Mouse (Mus musculus): ENCODE data around the gene Cd300ld5. TPM values are rescaled to one million over a fixed set of nuclear protein-coding genes. Genes with fewer than 3 reads are reported as not detected.
"Not testable (repeated sequence)": the region's sequence is repeated elsewhere in the genome, so short reads cannot be mapped to it uniquely, and the experiment has no call there.

The Cd300ld5 gene
- total RNA-seq, 2 experiments from 2014 or later: 3.9 to 5.0 TPM

DNA sequence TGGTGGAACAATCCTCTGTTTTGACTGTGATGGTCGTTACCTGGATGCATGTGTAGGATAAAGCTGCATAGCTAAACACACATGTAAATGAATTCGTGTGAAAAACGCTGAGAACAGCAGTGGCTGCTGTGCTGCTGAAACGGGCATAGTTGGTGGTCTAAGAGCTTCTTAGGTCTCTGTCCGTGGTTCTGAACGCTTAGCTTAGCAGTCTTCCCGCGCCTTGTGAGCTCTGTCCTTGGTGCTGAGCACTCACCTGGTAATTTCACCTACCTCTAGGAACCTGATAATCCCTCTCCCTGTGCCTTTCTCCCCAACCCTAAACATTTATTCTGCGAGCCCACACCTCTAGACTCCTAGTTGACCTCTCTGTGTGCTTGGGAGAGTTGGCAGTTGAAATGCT is 14.6 kb upstream of the Cd300ld5 start:
- intact Hi-C loops (cut with DNase I): loop anchor here (10.0 kb wide), 1 partner anchor 247 kb away; no protein-coding TSS in a partner anchor

DNA sequence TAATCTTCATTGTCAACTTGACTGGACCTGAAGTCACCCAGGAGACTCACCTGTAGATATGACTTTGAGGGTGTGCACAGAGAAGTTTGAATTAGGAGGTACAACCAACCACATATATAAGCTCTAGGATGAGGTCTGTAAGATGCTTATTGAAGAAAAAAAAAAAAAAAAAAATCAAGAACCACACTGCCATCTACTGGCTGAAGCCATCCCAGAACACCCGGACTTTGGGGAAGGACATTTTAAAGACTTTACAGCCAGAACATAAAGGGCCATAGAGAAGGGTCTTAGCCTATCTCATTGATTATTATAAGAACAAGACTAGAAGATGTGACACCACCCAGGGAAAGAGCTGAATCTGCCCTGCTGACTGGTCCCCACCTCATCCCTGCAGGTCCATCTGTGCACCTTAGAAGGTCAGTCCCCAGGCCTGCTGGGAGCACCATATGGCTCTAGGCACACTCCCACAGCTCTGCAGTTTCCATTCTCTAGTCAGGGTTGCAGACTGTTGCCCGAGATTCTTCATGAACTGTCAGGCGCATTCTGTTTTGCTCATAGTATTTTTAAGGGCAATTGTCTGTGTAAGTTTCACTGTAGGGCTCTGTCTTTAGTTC is 11.8 kb upstream of the Cd300ld5 start:
- intact Hi-C loops (cut with DNase I): no loop called here
- no peak for DNase-seq

More for the DNA sequence above, 14.6 kb upstream of the Cd300ld5 start:
- DNase-seq: peak; percentile 59 to 73

DNA sequence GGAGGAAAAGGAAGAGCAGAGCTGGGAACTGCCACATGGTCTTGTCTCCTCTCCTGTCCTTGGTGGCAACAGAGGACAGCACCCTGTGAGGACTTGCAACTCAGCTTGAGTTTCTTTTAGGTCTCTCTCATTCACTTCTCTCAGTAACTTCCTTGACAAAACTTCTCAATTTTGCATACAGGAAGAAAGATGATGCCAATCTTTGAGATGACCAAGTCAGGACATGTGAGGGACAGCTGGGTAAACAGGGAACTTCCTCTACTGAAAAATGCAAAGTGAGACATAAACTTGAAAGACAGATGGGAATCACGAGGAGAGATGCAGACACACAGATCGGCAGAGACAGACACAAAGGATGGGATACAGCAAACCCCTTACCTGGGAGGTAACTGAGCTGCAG is 10.7 kb upstream of the Cd300ld5 start, which contains the start of gene Cd300ld3:
Cd300ld3 (minus strand) TSS at position 151 of the 400 bp plus-strand sequence.
- DNase-seq: no peak
- intact Hi-C loops (cut with DNase I): no loop called here

GRCm38 (mm10) chr11:115026912-115027311 is 10.7 kb downstream of the Cd300ld5 start, which contains the start of gene Cd300ld4:
Gene Cd300ld4, minus strand, starts transcription at chr11:115027012.
- intact Hi-C loops (cut with DNase I); DNase-seq: not testable (repeated sequence)

DNA sequence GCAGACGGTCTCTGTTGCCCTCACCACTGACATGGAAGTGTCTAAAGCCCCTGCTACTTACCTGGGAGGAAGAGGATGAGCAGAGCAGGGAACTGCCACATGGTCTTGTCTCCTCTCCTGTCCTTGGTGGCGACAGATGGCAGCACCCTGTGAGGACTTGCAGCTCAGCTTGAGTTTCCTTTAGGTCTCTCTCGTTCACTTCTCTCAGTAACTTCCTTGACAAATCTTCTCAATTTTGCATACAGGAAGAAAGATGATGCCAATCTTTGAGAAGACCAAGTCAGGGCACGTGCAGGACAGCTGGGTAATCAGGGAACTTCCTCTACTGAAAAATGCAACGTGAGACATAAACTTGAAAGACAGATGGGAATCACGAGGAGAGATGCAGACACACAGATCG is 21.5 kb downstream of the Cd300ld5 start, which contains the start of gene Cd300ld2:
Cd300ld2 (minus strand) TSS at position 101 of the 400 bp plus-strand sequence.
- intact Hi-C loops (cut with DNase I); DNase-seq: not testable (repeated sequence)

DNA sequence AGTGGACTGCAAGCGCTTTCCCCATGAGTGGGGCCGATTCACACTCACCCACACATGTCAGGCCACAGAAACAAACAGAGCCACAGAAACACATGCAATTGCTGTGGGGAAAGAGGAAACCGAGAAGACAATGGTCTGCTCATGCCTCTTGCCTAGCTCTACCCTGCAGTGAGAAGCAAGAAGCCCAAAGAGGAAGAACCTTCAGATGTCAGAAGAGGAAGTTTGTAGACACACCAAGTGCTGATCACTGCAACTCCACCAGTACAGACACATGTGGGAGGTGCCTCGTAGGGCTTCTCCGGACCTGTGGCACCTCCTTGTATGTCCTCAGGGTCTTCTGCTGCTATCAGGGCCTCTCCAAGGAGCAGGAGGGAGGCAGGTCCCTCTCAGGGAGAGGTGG is 33.5 kb downstream of the Cd300ld5 start:
- intact Hi-C loops (cut with DNase I): no loop called here
- no peak for DNase-seq

DNA sequence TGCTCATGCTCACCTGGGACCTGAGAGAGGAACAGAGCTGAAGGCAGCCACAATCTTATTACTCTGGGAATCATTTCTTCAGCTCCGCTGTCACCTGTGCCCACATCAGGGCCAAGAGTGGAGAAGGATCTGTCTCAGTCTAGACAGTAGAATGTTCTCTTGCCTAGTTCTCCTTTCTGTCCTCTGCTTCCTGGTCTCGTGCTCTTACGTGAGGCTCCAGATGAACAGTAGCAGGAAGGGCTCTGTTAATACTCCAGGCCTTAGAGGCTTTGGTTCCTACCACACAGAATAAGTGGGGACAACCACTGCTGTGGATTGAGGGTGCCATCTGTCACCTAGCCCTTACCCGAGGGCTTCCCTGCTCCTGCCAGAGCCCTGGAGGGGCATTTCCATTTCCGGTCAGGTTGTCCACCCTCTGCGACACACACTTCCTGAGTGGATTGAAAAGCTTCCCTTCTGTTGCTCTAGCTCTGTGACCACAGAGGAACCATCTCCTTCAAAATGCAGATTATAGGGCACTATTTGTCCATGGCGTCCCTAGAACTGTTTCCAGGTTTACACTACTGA is 36.0 kb downstream of the Cd300ld5 start, which contains the start of gene Cd300c2:
Cd300c2 (minus strand) TSS at position 407 of the 567 bp plus-strand sequence.
- no peak for DNase-seq
- intact Hi-C loops (cut with DNase I): no loop called here

- intact Hi-C loops (cut with DNase I): no loop called here
- DNase-seq: no peak
These were observed 47.8 kb downstream of the Cd300ld5 start, which contains the start of gene Cd300ld for GRCm38 (mm10) chr11:114989793-114990192. Gene Cd300ld, minus strand, starts transcription at chr11:114989922.

GRCm38 (mm10) chr11:114981866-114982265 is 55.7 kb downstream of the Cd300ld5 start:
- intact Hi-C loops (cut with DNase I): no loop called here
- peak in 1 of 2 experiments; percentile 9 for DNase-seq

Other genes starting within 250 kb of the Cd300ld5 start
- gene Btbd17, start 241.8 kb downstream of the Cd300ld5 start, total RNA-seq (2021): under 1 TPM in 1 of 2 experiments, not detected in 1; 0.32 TPM
- not detected for gene Gpr142, start 238.8 kb downstream of the Cd300ld5 start, total RNA-seq (2021)
- gene Gprc5c, start 186.6 kb downstream of the Cd300ld5 start, total RNA-seq (2021): 10 to 100 TPM; 12.9 to 18.1 TPM
- under 1 TPM; 0.96 to 0.99 TPM for gene Cd300a, start 147.7 kb downstream of the Cd300ld5 start, total RNA-seq (2021)
- gene Cd300lb, start 103.4 kb downstream of the Cd300ld5 start, total RNA-seq (2021): under 1 TPM; 0.19 to 0.77 TPM
- not detected for gene Cd300c, start 68.6 kb downstream of the Cd300ld5 start, total RNA-seq (2021)
- under 1 TPM; 0.41 to 0.84 TPM for gene Cd300ld, start 47.8 kb downstream of the Cd300ld5 start, total RNA-seq (2021)
- gene Cd300c2, start 35.9 kb downstream of the Cd300ld5 start, total RNA-seq (2021): 1 to 10 TPM; 1.7 to 2.1 TPM
- gene Cd300ld2, start 21.6 kb downstream of the Cd300ld5 start, total RNA-seq (2021): not detected
- not detected for gene Cd300ld4, start 10.8 kb downstream of the Cd300ld5 start, total RNA-seq (2021)
- gene Cd300ld3, start 10.6 kb upstream of the Cd300ld5 start, total RNA-seq (2021): 1 to 10 TPM; 1.2 to 2.9 TPM
- under 1 TPM; 0.29 to 0.35 TPM for gene Cd300e, start 24.4 kb upstream of the Cd300ld5 start, total RNA-seq (2021)
- gene Rab37, start 53.7 kb upstream of the Cd300ld5 start, total RNA-seq (2021): 1 to 10 TPM; 1.4 to 1.6 TPM
- gene Cd300lf, start 96.2 kb upstream of the Cd300ld5 start, total RNA-seq (2021): under 1 TPM; 0.15 to 0.48 TPM
- 10 to 100 TPM; 11.9 to 17.4 TPM for gene Slc9a3r1, start 125.6 kb upstream of the Cd300ld5 start, total RNA-seq (2021)
- 10 to 100 TPM; 10.9 TPM for gene Tmem104, start 149.7 kb upstream of the Cd300ld5 start, total RNA-seq (2021)
- gene Nat9, start 150.1 kb upstream of the Cd300ld5 start, total RNA-seq (2021): 10 to 100 TPM; 14.8 to 19.9 TPM
- gene Grin2c, start 229.5 kb upstream of the Cd300ld5 start, total RNA-seq (2021): not detected
- gene Fdxr, start 239.3 kb upstream of the Cd300ld5 start, total RNA-seq (2021): 1 to 10 TPM; 7.7 to 9.1 TPM

Data from heart, postnatal 10 days (tissue).